Mouse (Mus musculus) kidney, adult 18-20 months (tissue): Measurements from ENCODE around the gene Sept3.

Experiments
- DNase-seq: peaks from one replicate; pipeline ENCODE4 v3.0.0; 2021

The Sept3 gene

GRCm38 (mm10) chr15:82341036-82341501 lies 66.4 kb downstream of the Sept3 start:
- DNase-seq: peak; percentile 49

- no peak for DNase-seq
These were observed 67.2 kb downstream of the Sept3 start for GRCm38 (mm10) chr15:82341675-82342542.

- no peak for DNase-seq
These were observed 67.8 kb downstream of the Sept3 start for GRCm38 (mm10) chr15:82342543-82342935.

- DNase-seq: peak; percentile 59
These were observed 68.9 kb downstream of the Sept3 start for GRCm38 (mm10) chr15:82343368-82344287.
